In genomic region chr1:163992371-163992770, GRCm38 (mm10) we compare ENCODE assay signal across 24 mouse cellular contexts. TPM values are rescaled to one million over a fixed set of nuclear protein-coding genes. Genes with fewer than 3 reads are reported as not detected.
"Had no signal": no experiment of that assay in that cellular context is flagged by ENCODE, and none has a peak within 500 bp of the region (broad histone marks: within the 10 kb centered on the region; RNA-seq: fewer than 3 reads in every experiment).

No protein-coding gene starts in this region.

- H3K4me3 ChIP-seq: intestine, embryonic 15.5 days; left cerebral cortex, adult 2 months; limb, embryonic 12.5 days; limb, embryonic 15.5 days had no signal

- ATAC-seq: intestine, embryonic 15.5 days; liver, postnatal 0 days; lung, postnatal 0 days had no signal

- H3K9me3 ChIP-seq: intestine, embryonic 15.5 days; limb, embryonic 12.5 days; limb, embryonic 15.5 days had no signal

- H3K36me3 ChIP-seq: intestine, embryonic 15.5 days had no signal

- H3K9ac ChIP-seq: intestine, embryonic 15.5 days; limb, embryonic 12.5 days; limb, embryonic 15.5 days; liver, embryonic 14.5 days; liver, postnatal 0 days; lung, embryonic 14.5 days had no signal

- H3K27ac ChIP-seq: intestine, embryonic 15.5 days; left cerebral cortex, adult 2 months; limb, embryonic 12.5 days; limb, embryonic 15.5 days; liver, embryonic 14.5 days; macrophage had no signal

- H3K4me1 ChIP-seq: intestine, embryonic 15.5 days had no signal

- H3K27me3 ChIP-seq: intestine, embryonic 15.5 days; limb, embryonic 12.5 days; limb, embryonic 15.5 days had no signal

- DNase-seq: kidney, adult 11 months; kidney, adult 9 months; kidney, postnatal 25 days; layer of hippocampus, postnatal 36 days; liver, postnatal 0 days; lung, embryonic 14.5 days; midbrain, embryonic 14.5 days; thymus, adult 18-20 months; thymus, postnatal 36 days had no signal

- H3K4me2 ChIP-seq: intestine, embryonic 15.5 days; limb, embryonic 12.5 days; limb, embryonic 15.5 days; liver, embryonic 11.5 days; lung, embryonic 14.5 days; midbrain, embryonic 11.5 days had no signal

RNA-seq across cellular contexts. Expression of gene Sele, which starts 55.7 kb away (rescaled TPM):
- total RNA-seq: layer of hippocampus, postnatal 10 days; layer of hippocampus, postnatal 36 days; megakaryocyte-erythroid progenitor cell, adult 5-6 weeks; midbrain, postnatal 0 days had no signal
- polyA plus RNA-seq: lung, embryonic 14.5 days; lung, postnatal 0 days; macrophage; midbrain, embryonic 11.5 days; midbrain, embryonic 14.5 days; midbrain, postnatal 0 days; neural tube, embryonic 14.5 days; small intestine, adult 2 months; stomach, embryonic 14.5 days had no signal
